In the genomic region with DNA sequence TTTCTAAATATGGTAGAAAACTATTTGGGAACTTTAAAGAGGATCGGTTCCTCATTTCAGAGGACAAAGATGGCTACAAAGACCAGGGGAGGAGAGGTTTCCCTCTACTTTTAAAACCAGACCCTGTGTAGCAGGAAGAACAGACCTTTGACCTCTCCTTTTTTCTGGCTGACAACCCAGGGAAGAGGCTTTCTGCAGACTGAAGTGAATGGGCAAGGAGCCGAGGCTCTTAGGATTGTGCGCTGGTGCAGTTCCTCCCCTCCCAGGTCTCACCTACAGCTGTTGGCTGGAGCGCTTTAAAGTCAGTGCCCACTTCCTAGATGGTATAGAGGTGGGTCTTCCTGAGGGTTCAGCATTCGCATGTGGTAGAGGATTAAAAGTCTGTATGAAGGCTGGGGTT, we compare ENCODE assay signal across 14 mouse cellular contexts. TPM values are rescaled to one million over a fixed set of nuclear protein-coding genes. Genes with fewer than 3 reads are reported as not detected.
DNase-seq lines count a peak whose midpoint lies in the region; ATAC-seq and TF ChIP-seq lines count a peak whose summit lies in the region.
"Had no signal": no experiment of that assay in that cellular context is flagged by ENCODE, and none has a peak within 500 bp of the region (broad histone marks: within the 10 kb centered on the region; RNA-seq: fewer than 3 reads in every experiment).

No protein-coding gene starts in this region.

- peaks cover 21% of the 10 kb centered on the region for H3K4me1 ChIP-seq in heart, embryonic 16.5 days (ENCODE audit: control insufficient read depth, insufficient read depth, low read length)
- H3K4me1 ChIP-seq in limb, embryonic 13.5 days, result peaks cover 24% of the 10 kb centered on the region
- peaks cover 24% of the 10 kb centered on the region for H3K4me1 ChIP-seq in limb, embryonic 10.5 days
- 0 out of 2 replicates have a peak, but pooled peaks cover 7% of the 10 kb centered on the region for H3K4me1 ChIP-seq in midbrain, postnatal 0 days (ENCODE audit: insufficient read depth, low read length)

- H3K36me3 ChIP-seq in heart, embryonic 16.5 days (ENCODE audit: control insufficient read depth, insufficient read depth), result no peaks in the 10 kb centered on the region
- no peaks in the 10 kb centered on the region for H3K36me3 ChIP-seq in limb, embryonic 13.5 days
- H3K36me3 ChIP-seq in limb, embryonic 10.5 days, result no peaks in the 10 kb centered on the region
- H3K36me3 ChIP-seq in midbrain, postnatal 0 days (ENCODE audit: insufficient read depth, low read length), result no peaks in the 10 kb centered on the region
- H3K36me3 ChIP-seq: intestine, embryonic 15.5 days had no signal

- DNase-seq in heart, adult 18-20 months, result no peak
- no peak for DNase-seq in limb, embryonic 10.5 days (ENCODE audit: low spot score)
- peak; percentile 74 to 83 for DNase-seq in kidney, postnatal 25 days
- DNase-seq in midbrain, postnatal 0 days (ENCODE audit: low spot score), result no peak
- DNase-seq in urinary bladder, postnatal 36 days (ENCODE audit: low spot score in 2 of 2), result no peak
- DNase-seq: cerebellum, adult 18-20 months; right cerebral cortex, postnatal 25 days had no signal

- 60% methylated on average over 5 of the region's 5 CpGs for WGBS in heart, embryonic 16.5 days
- 59% methylated on average over 5 of the region's 5 CpGs for whole genome bisulfite sequencing in limb, embryonic 13.5 days
- 41% methylated on average over 5 of the region's 5 CpGs for WGBS in limb, embryonic 10.5 days
- 53% methylated on average over 5 of the region's 5 CpGs for WGBS in midbrain, postnatal 0 days

- peak overlapping the region; percentile 34; the same call in 1 of the 2 replicates for H3K4me3 ChIP-seq in heart, embryonic 16.5 days (ENCODE audit: low read length)
- H3K4me3 ChIP-seq in limb, embryonic 13.5 days, result no peak overlapping the region
- H3K4me3 ChIP-seq in limb, embryonic 10.5 days, result no peak overlapping the region
- H3K4me3 ChIP-seq in midbrain, postnatal 0 days (ENCODE audit: low read depth, low read length), result peak overlapping the region; percentile 23; the same call in 1 of the 2 replicates
- H3K4me3 ChIP-seq: erythroblast, embryonic 14.5 days had no signal

- no peak for ATAC-seq in heart, embryonic 16.5 days (replicated peaks; ENCODE audit: extremely low read depth, insufficient read depth, low FRiP score)
- no peak for ATAC-seq in limb, embryonic 13.5 days (ENCODE audit: low FRiP score, low read depth)
- no peak for ATAC-seq in midbrain, postnatal 0 days (ENCODE audit: low FRiP score)
- ATAC-seq: intestine, embryonic 15.5 days had no signal

- no peak for TF ChIP-seq CTCF in midbrain, postnatal 0 days (IDR thresholded peaks at IDR 0.05)

- no peak overlapping the region for H3K27ac ChIP-seq in heart, embryonic 16.5 days (ENCODE audit: low read length)
- no peak overlapping the region for H3K27ac ChIP-seq in limb, embryonic 13.5 days
- H3K27ac ChIP-seq in limb, embryonic 10.5 days, result no peak overlapping the region
- no peak overlapping the region for H3K27ac ChIP-seq in midbrain, postnatal 0 days (ENCODE audit: low read depth, low read length)
- H3K27ac ChIP-seq: intestine, embryonic 15.5 days had no signal

- H3K9me3 ChIP-seq in heart, embryonic 16.5 days (replicated peaks; ENCODE audit: control insufficient read depth, low read length), result no peaks in the 10 kb centered on the region
- no peaks in the 10 kb centered on the region for H3K9me3 ChIP-seq in limb, embryonic 13.5 days
- H3K9me3 ChIP-seq in limb, embryonic 10.5 days (replicated peaks), result no peaks in the 10 kb centered on the region
- H3K9me3 ChIP-seq in midbrain, postnatal 0 days (ENCODE audit: low read length), result no peaks in the 10 kb centered on the region
- H3K9me3 ChIP-seq: intestine, embryonic 15.5 days had no signal

- H3K27me3 ChIP-seq in heart, embryonic 16.5 days (ENCODE audit: control insufficient read depth, insufficient read depth, low read length), result peaks cover 60% of the 10 kb centered on the region
- H3K27me3 ChIP-seq in limb, embryonic 13.5 days, result peaks cover 89% of the 10 kb centered on the region
- peaks cover 83% of the 10 kb centered on the region for H3K27me3 ChIP-seq in limb, embryonic 10.5 days (ENCODE audit: low read depth, poor library complexity, severe bottlenecking)
- H3K27me3 ChIP-seq in midbrain, postnatal 0 days (ENCODE audit: insufficient read depth, low read length), result peaks cover 27% of the 10 kb centered on the region; the same call in 1 of the 2 replicates

- no peak overlapping the region for H3K9ac ChIP-seq in heart, embryonic 16.5 days (ENCODE audit: low read length)
- no peak overlapping the region for H3K9ac ChIP-seq in limb, embryonic 13.5 days
- no peak overlapping the region for H3K9ac ChIP-seq in midbrain, postnatal 0 days (replicated peaks; ENCODE audit: low read length, poor library complexity, severe bottlenecking)
- H3K9ac ChIP-seq: intestine, embryonic 15.5 days had no signal

- H3K4me2 ChIP-seq in heart, embryonic 16.5 days (ENCODE audit: low read depth, low read length), result no peak overlapping the region
- peak overlapping the region; percentile 68; the same call in 1 of the 2 replicates for H3K4me2 ChIP-seq in limb, embryonic 13.5 days (replicated peaks)
- H3K4me2 ChIP-seq in midbrain, postnatal 0 days (ENCODE audit: low read depth, low read length, poor library complexity, severe bottlenecking), result peak overlapping the region; percentile 48; the same call in 1 of the 2 replicates

RNA-seq across cellular contexts. Expression of a gene that starts 5.8 kb away (rescaled TPM):
- 3.2 and 3.4 TPM in 2 replicates for polyA plus RNA-seq in heart, embryonic 16.5 days (2015; fragmentation: Nextera tagmentation; extraction: Ambion mirVana)
- total RNA-seq in heart, adult 18-20 months (2021), result 10 to 100 TPM; 12.0 to 13.2 TPM
- 3.8 and 4.1 TPM in 2 replicates for polyA plus RNA-seq in limb, embryonic 13.5 days (2015; fragmentation: Nextera tagmentation; extraction: Ambion mirVana)
- polyA plus RNA-seq in limb, embryonic 10.5 days (2016; fragmentation: Nextera tagmentation; extraction: Ambion mirVana), result 3.4 and 5.2 TPM in 2 replicates
- total RNA-seq in midbrain, postnatal 0 days (2014; rRNA removed), result 40.5 and 46.0 TPM in 2 replicates
- polyA plus RNA-seq in midbrain, postnatal 0 days (2015; fragmentation: Nextera tagmentation; extraction: Ambion mirVana), result 15.7 and 18.1 TPM in 2 replicates
- total RNA-seq: monocyte, adult 5-6 weeks had no signal
- polyA plus RNA-seq: erythroblast, embryonic 14.5 days had no signal

RNA-seq across cellular contexts. Expression of a gene that starts 20.1 kb away (rescaled TPM):
- polyA plus RNA-seq in heart, embryonic 16.5 days (2015; fragmentation: Nextera tagmentation; extraction: Ambion mirVana), result 1.1 and 1.2 TPM in 2 replicates
- total RNA-seq in heart, adult 18-20 months (2021), result under 1 TPM in 1 of 2 experiments, not detected in 1; 0.87 TPM
- 1.5 and 1.6 TPM in 2 replicates for polyA plus RNA-seq in limb, embryonic 13.5 days (2015; fragmentation: Nextera tagmentation; extraction: Ambion mirVana)
- 4.3 and 7.3 TPM in 2 replicates for polyA plus RNA-seq in limb, embryonic 10.5 days (2016; fragmentation: Nextera tagmentation; extraction: Ambion mirVana)
- total RNA-seq in midbrain, postnatal 0 days (2014; rRNA removed), result 10.9 and 11.8 TPM in 2 replicates
- polyA plus RNA-seq in midbrain, postnatal 0 days (2015; fragmentation: Nextera tagmentation; extraction: Ambion mirVana), result 18.1 and 20.7 TPM in 2 replicates
- total RNA-seq: gastrocnemius, adult 8-10 months had no signal
- polyA plus RNA-seq: erythroblast, embryonic 14.5 days; heart, embryonic 11.5 days had no signal

RNA-seq across cellular contexts. Expression of a gene that starts 32.1 kb away (rescaled TPM):
- polyA plus RNA-seq in heart, embryonic 16.5 days (2015; fragmentation: Nextera tagmentation; extraction: Ambion mirVana), result 41.6 and 41.7 TPM in 2 replicates
- total RNA-seq in heart, adult 18-20 months (2021), result 10 to 100 TPM; 30.6 to 35.9 TPM
- polyA plus RNA-seq in limb, embryonic 13.5 days (2015; fragmentation: Nextera tagmentation; extraction: Ambion mirVana), result 46.6 and 47.1 TPM in 2 replicates
- polyA plus RNA-seq in limb, embryonic 10.5 days (2016; fragmentation: Nextera tagmentation; extraction: Ambion mirVana), result 54.3 and 56.9 TPM in 2 replicates
- total RNA-seq in midbrain, postnatal 0 days (2014; rRNA removed), result 28.3 and 41.0 TPM in 2 replicates
- polyA plus RNA-seq in midbrain, postnatal 0 days (2015; fragmentation: Nextera tagmentation; extraction: Ambion mirVana), result 70.7 and 79.9 TPM in 2 replicates

RNA-seq across cellular contexts. Expression of a gene that starts 32.4 kb away (rescaled TPM):
- 3.4 and 4.8 TPM in 2 replicates for polyA plus RNA-seq in heart, embryonic 16.5 days (2015; fragmentation: Nextera tagmentation; extraction: Ambion mirVana)
- under 1 TPM; 0.45 to 0.46 TPM for total RNA-seq in heart, adult 18-20 months (2021)
- 8.8 and 9.6 TPM in 2 replicates for polyA plus RNA-seq in limb, embryonic 13.5 days (2015; fragmentation: Nextera tagmentation; extraction: Ambion mirVana)
- polyA plus RNA-seq in limb, embryonic 10.5 days (2016; fragmentation: Nextera tagmentation; extraction: Ambion mirVana), result 14.1 and 14.5 TPM in 2 replicates
- 2.7 and 4.9 TPM in 2 replicates for total RNA-seq in midbrain, postnatal 0 days (2014; rRNA removed)
- polyA plus RNA-seq in midbrain, postnatal 0 days (2015; fragmentation: Nextera tagmentation; extraction: Ambion mirVana), result 1.4 TPM in 2 replicates

Comparison
In these comparisons a context has a peak if more than half of its experiments do, and no peak if none do; other contexts are left out.
1. H3K4me3 ChIP-seq: peak in heart, embryonic 16.5 days (single experiment) and midbrain, postnatal 0 days (single experiment); none in limb, embryonic 13.5 days (single experiment) and limb, embryonic 10.5 days (single experiment).
2. DNase-seq: peak in kidney, postnatal 25 days (2 of 2); none in heart, adult 18-20 months (0 of 2), limb, embryonic 10.5 days (single experiment), midbrain, postnatal 0 days (single experiment) and urinary bladder, postnatal 36 days (0 of 2).